8 mouse cellular contexts compared by ENCODE assay signal in genomic region chr2:26474789-26475504, GRCm38 (mm10). TPM values are rescaled to one million over a fixed set of nuclear protein-coding genes. Genes with fewer than 3 reads are reported as not detected.
DNase-seq lines count a peak whose midpoint lies in the region; ATAC-seq and TF ChIP-seq lines count a peak whose summit lies in the region.

No protein-coding gene starts in this region.

- H3K9me3 ChIP-seq in heart, embryonic 10.5 days, result no peaks in the 10 kb centered on the region
- H3K9me3 ChIP-seq in lung, postnatal 0 days (ENCODE audit: low read length), result no peaks in the 10 kb centered on the region
- H3K9me3 ChIP-seq in stomach, embryonic 16.5 days (replicated peaks; ENCODE audit: control insufficient read depth, low read length), result no peaks in the 10 kb centered on the region

- no peaks in the 10 kb centered on the region for H3K27me3 ChIP-seq in heart, embryonic 10.5 days (ENCODE audit: insufficient read depth, poor library complexity, severe bottlenecking)
- no peaks in the 10 kb centered on the region for H3K27me3 ChIP-seq in lung, postnatal 0 days (replicated peaks; ENCODE audit: insufficient read depth, low read length)
- H3K27me3 ChIP-seq in stomach, embryonic 16.5 days (ENCODE audit: control insufficient read depth, insufficient read depth, low read length), result no peaks in the 10 kb centered on the region

- ATAC-seq in lung, postnatal 0 days, result peak; percentile 87
- ATAC-seq in stomach, embryonic 16.5 days (ENCODE audit: insufficient read depth, low FRiP score), result peak; percentile 26; the same call in 1 of the 2 replicates

- peak; percentile 46 for DNase-seq in layer of hippocampus, adult 9-11 months
- no peak for DNase-seq in layer of hippocampus, postnatal 25 days (ENCODE audit: extremely low spot score in 1 of 2, low spot score in 1 of 2)
- peak; percentile 93 for DNase-seq in heart, embryonic 10.5 days (ENCODE audit: low spot score)
- peak; percentile 69 to 81 for DNase-seq in kidney, adult 8-10 months
- peak; percentile 89 for DNase-seq in lung, postnatal 0 days (ENCODE audit: low spot score)
- no peak for DNase-seq in right cerebral cortex, postnatal 25 days
- no peak for DNase-seq in right cerebral cortex, adult 2 months (ENCODE audit: low spot score in 2 of 2)

- peak overlapping the region; percentile 77 for H3K27ac ChIP-seq in heart, embryonic 10.5 days
- H3K27ac ChIP-seq in lung, postnatal 0 days (ENCODE audit: low read length), result peak overlapping the region; percentile 74
- peak overlapping the region; percentile 69 for H3K27ac ChIP-seq in stomach, embryonic 16.5 days (ENCODE audit: low read length)

- 10% methylated on average over 9 of the region's 9 CpGs for WGBS in heart, embryonic 10.5 days
- WGBS in lung, postnatal 0 days, result 39% methylated on average over 9 of the region's 9 CpGs
- WGBS in stomach, embryonic 16.5 days, result 38% methylated on average over 9 of the region's 9 CpGs

- peak overlapping the region; percentile 35 for H3K4me3 ChIP-seq in heart, embryonic 10.5 days
- H3K4me3 ChIP-seq in lung, postnatal 0 days (ENCODE audit: low read depth, low read length), result no peak overlapping the region
- no peak overlapping the region for H3K4me3 ChIP-seq in stomach, embryonic 16.5 days (replicated peaks; ENCODE audit: low read length)

- no peak overlapping the region for H3K4me2 ChIP-seq in lung, postnatal 0 days (replicated peaks; ENCODE audit: low read depth, low read length)
- no peak overlapping the region for H3K4me2 ChIP-seq in stomach, embryonic 16.5 days (ENCODE audit: low read depth, low read length)

- TF ChIP-seq EP300 in lung, postnatal 0 days (IDR thresholded peaks at IDR 0.05), result peak; percentile 94

- H3K9ac ChIP-seq in lung, postnatal 0 days (replicated peaks; ENCODE audit: low read depth), result no peak overlapping the region
- H3K9ac ChIP-seq in stomach, embryonic 16.5 days (ENCODE audit: low read length), result no peak overlapping the region

- peak; percentile 71 for TF ChIP-seq CTCF in lung, postnatal 0 days (IDR thresholded peaks at IDR 0.05)

- peaks cover 76% of the 10 kb centered on the region for H3K36me3 ChIP-seq in heart, embryonic 10.5 days
- H3K36me3 ChIP-seq in lung, postnatal 0 days (ENCODE audit: insufficient read depth, low read length), result peaks cover 72% of the 10 kb centered on the region
- peaks cover 34% of the 10 kb centered on the region for H3K36me3 ChIP-seq in stomach, embryonic 16.5 days (ENCODE audit: control insufficient read depth, insufficient read depth, low read length)

- H3K4me1 ChIP-seq in heart, embryonic 10.5 days, result peaks cover 50% of the 10 kb centered on the region
- H3K4me1 ChIP-seq in lung, postnatal 0 days (ENCODE audit: insufficient read depth, low read depth, low read length), result no peaks in the 10 kb centered on the region
- 0 out of 2 replicates have a peak, but pooled peaks cover 7% of the 10 kb centered on the region for H3K4me1 ChIP-seq in stomach, embryonic 16.5 days (ENCODE audit: control insufficient read depth, insufficient read depth, low read length)

RNA-seq across cellular contexts. Expression of gene Sec16a, which starts 29.9 kb away (rescaled TPM):
- total RNA-seq in layer of hippocampus, postnatal 25 days (2021), result 10 to 100 TPM; 46.4 to 48.1 TPM
- 24.7 and 26.4 TPM in 2 replicates for polyA plus RNA-seq in heart, embryonic 10.5 days (2016; fragmentation: Nextera tagmentation; extraction: Ambion mirVana)
- 10.2 and 13.1 TPM in 2 replicates for polyA plus RNA-seq in lung, postnatal 0 days (2015; fragmentation: Nextera tagmentation; extraction: Ambion mirVana)
- polyA plus RNA-seq in stomach, embryonic 16.5 days (2015; fragmentation: Nextera tagmentation; extraction: Ambion mirVana), result 28.2 and 31.5 TPM in 2 replicates

RNA-seq across cellular contexts. Expression of gene Notch1, which starts 41.5 kb away (rescaled TPM):
- 10 to 100 TPM; 31.4 to 38.0 TPM for total RNA-seq in layer of hippocampus, postnatal 25 days (2021)
- polyA plus RNA-seq in heart, embryonic 10.5 days (2016; fragmentation: Nextera tagmentation; extraction: Ambion mirVana), result 13.2 and 16.6 TPM in 2 replicates
- 11.8 and 14.7 TPM in 2 replicates for polyA plus RNA-seq in lung, postnatal 0 days (2015; fragmentation: Nextera tagmentation; extraction: Ambion mirVana)
- 14.1 and 15.4 TPM in 2 replicates for polyA plus RNA-seq in stomach, embryonic 16.5 days (2015; fragmentation: Nextera tagmentation; extraction: Ambion mirVana)

Comparison
In these comparisons a context has a peak if more than half of its experiments do, and no peak if none do; other contexts are left out.
1. DNase-seq: peak in layer of hippocampus, adult 9-11 months (single experiment), heart, embryonic 10.5 days (single experiment), kidney, adult 8-10 months (2 of 2) and lung, postnatal 0 days (single experiment); none in layer of hippocampus, postnatal 25 days (0 of 2), right cerebral cortex, postnatal 25 days (single experiment) and right cerebral cortex, adult 2 months (0 of 2).
2. Peak in every context shown above with its lines, with median percentiles within 50 percentile points of each other: H3K27ac ChIP-seq.